Mouse (Mus musculus) intestine, embryonic 14.5 days (tissue): ENCODE data around the gene Tmem245. TPM values are rescaled to one million over a fixed set of nuclear protein-coding genes. Genes with fewer than 3 reads are reported as not detected.
A peak's percentile ranks its signal among the peaks of the same experiment; 100 is the strongest.

ENCODE experiments used
- ATAC-seq: fragments of 200-750 bp; cut with Nextera tagmentation; replicated peaks from 2 replicates; pipeline ENCODE4 v1.8.0; 2017; ENCODE audit warnings: low read depth, moderate number of reproducible peaks, moderate TSS enrichment, moderate library complexity; ENCODE audit not compliant: low FRiP score, low TSS enrichment
- DNase-seq: peaks from one replicate; pipeline ENCODE4 v3.0.0-alpha.2; 2018; ENCODE audit warnings: low spot score
- H3K27ac ChIP-seq: fragments of 300-500 bp; sonication (generic); 2 replicates; pipeline ENCODE4 v1.5.1; 2014; ENCODE audit warnings: low read depth, mild to moderate bottlenecking, control low read depth
- H3K27me3 ChIP-seq: fragments of 300-500 bp; sonication (generic); replicated peaks from 2 replicates; pipeline ENCODE4 v1.6.1; 2014; ENCODE audit warnings: low read length, control low read depth; ENCODE audit not compliant: control insufficient read depth, insufficient read depth
- H3K36me3 ChIP-seq: fragments of 300-500 bp; sonication (generic); 2 replicates; pipeline ENCODE4 v1.6.1; 2014; ENCODE audit warnings: low read length, control low read depth; ENCODE audit not compliant: control insufficient read depth, insufficient read depth
- H3K4me1 ChIP-seq: fragments of 300-500 bp; sonication (generic); replicated peaks from 2 replicates; pipeline ENCODE4 v1.6.1; 2014; ENCODE audit warnings: low read length, control low read depth, mixed read lengths; ENCODE audit not compliant: control insufficient read depth, insufficient read depth
- H3K4me2 ChIP-seq: fragments of 300-500 bp; sonication (generic); 2 replicates; pipeline ENCODE4 v1.6.1; 2014; ENCODE audit warnings: low read length
- H3K4me3 ChIP-seq: fragments of 300-500 bp; sonication (generic); 2 replicates; pipeline ENCODE4 v1.5.1; 2014; ENCODE audit warnings: low read depth, low read length, control low read depth, mixed read lengths
- H3K9ac ChIP-seq: fragments of 300-500 bp; sonication (generic); 2 replicates; pipeline ENCODE4 v1.6.1; 2014; ENCODE audit warnings: mild to moderate bottlenecking, low read length
- H3K9me3 ChIP-seq: fragments of 300-500 bp; sonication (generic); 2 replicates; pipeline ENCODE4 v1.6.1; 2016; ENCODE audit warnings: low read length, control low read depth; ENCODE audit not compliant: control insufficient read depth
- WGBS: fragments of 180-500 bp; shearing (Covaris S2); extraction: QIAGEN DNeasy Blood & Tissue Kit; methylation state at CpG from one replicate; pipeline ENCODE4 v1.1.7; 2014; 5-methylcytosine and 5-hydroxymethylcytosine counted together
- polyA plus RNA-seq: library from polyadenylated mRNA; unstranded; fragments of >200 nt; fragmentation: Nextera tagmentation; extraction: Ambion mirVana; gene quantifications from 2 replicates; pipeline ENCODE4 v1.2.1, GENCODE M21; 2014

Tmem245 gene
- polyA plus RNA-seq, 1 experiment from 2014 or later: 11.1 TPM

DNA sequence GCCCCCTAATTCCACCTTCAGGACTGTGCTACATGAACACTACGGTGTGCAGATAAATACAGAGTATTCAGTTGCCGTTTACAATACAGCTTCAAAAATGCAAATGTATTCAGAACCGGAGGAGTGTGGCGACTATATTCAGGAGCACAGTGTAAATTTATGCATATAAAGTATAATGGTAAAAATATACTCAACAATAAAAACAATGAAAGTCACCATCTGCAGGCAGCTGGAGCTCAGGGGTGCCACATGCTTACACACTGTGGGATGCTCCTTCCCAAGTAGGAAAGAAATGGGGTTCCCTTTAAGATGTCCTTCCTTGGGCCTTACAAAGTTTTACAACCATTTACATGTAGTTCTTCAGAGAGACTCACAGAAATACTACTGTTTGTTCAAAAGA lies 5.8 kb downstream of the Tmem245 start:
- WGBS: 81% methylated on average over 4 of the region's 4 CpGs
- Histone ChIP-seq H3K4me1 (peaks cover 33% of the 10 kb centered on the region), H3K27me3 (no peaks in the 10 kb centered on the region), H3K4me2 (no peak overlapping the region), H3K36me3 (no peaks in the 10 kb centered on the region), H3K27ac (no peak overlapping the region), H3K9ac (no peak overlapping the region), H3K9me3 (no peaks in the 10 kb centered on the region), H3K4me3 (no peak overlapping the region)
- ATAC-seq (no peak), DNase-seq (no peak)

DNA sequence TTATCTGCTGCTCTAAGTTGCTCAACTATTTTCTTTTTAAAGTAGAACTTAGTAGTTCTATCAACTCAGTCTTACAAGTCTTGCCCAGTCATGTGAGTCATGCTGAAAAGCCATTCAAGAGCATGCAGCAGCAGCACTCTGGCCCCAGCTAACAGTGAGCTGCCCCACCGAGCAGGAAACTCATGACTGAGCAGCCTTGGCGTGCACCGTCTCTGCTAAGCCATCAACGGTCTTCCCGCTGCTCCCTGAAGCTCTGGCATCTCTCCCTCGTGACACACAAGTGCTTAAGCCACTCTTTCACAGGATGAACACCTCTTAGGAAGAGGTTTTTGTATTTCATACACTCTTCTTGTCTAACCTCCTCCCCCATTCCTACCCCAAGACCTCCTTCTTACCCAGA lies 10.1 kb downstream of the Tmem245 start:
- Histone ChIP-seq H3K36me3 (peaks cover 27% of the 10 kb centered on the region), H3K9ac (no peak overlapping the region), H3K4me2 (no peak overlapping the region), H3K4me1 (peaks cover 2% of the 10 kb centered on the region; the same call in 1 of the 2 replicates), H3K9me3 (no peaks in the 10 kb centered on the region), H3K4me3 (no peak overlapping the region), H3K27ac (no peak overlapping the region), H3K27me3 (no peaks in the 10 kb centered on the region)
- no peak for ATAC-seq
- 62% methylated on average over 6 of the region's 6 CpGs for WGBS
- peak; percentile 52 for DNase-seq

- Histone ChIP-seq H3K27me3 (no peaks in the 10 kb centered on the region), H3K9ac (no peak overlapping the region), H3K27ac (no peak overlapping the region), H3K9me3 (no peaks in the 10 kb centered on the region), H3K4me2 (no peak overlapping the region), H3K4me3 (no peak overlapping the region), H3K4me1 (no peaks in the 10 kb centered on the region; the same call in 1 of the 2 replicates), H3K36me3 (peaks cover 38% of the 10 kb centered on the region)
- DNase-seq (no peak), ATAC-seq (no peak)
- WGBS: no CpG with 5 or more reads among the region's 1 CpGs
These were observed 11.9 kb downstream of the Tmem245 start for GRCm38 (mm10) chr4:56935327-56935726.

- H3K27me3 ChIP-seq: no peaks in the 10 kb centered on the region
- no peak for DNase-seq
- H3K36me3 ChIP-seq: peaks cover 45% of the 10 kb centered on the region
- no peak overlapping the region for H3K4me2 ChIP-seq
- H3K4me1 ChIP-seq: no peaks in the 10 kb centered on the region; the same call in 1 of the 2 replicates
- no peak overlapping the region for H3K4me3 ChIP-seq
- ATAC-seq: no peak
- 89% methylated on average over 4 of the region's 4 CpGs for WGBS
- no peak overlapping the region for H3K27ac ChIP-seq
- H3K9ac ChIP-seq: no peak overlapping the region
- no peaks in the 10 kb centered on the region for H3K9me3 ChIP-seq
These were observed 14.1 kb downstream of the Tmem245 start for GRCm38 (mm10) chr4:56933154-56933553.

GRCm38 (mm10) chr4:56932096-56932495 lies 15.1 kb downstream of the Tmem245 start:
- ATAC-seq: no peak
- no peaks in the 10 kb centered on the region for H3K4me1 ChIP-seq
- WGBS: 75% methylated on average over 7 of the region's 7 CpGs

GRCm38 (mm10) chr4:56930312-56930711 lies 16.9 kb downstream of the Tmem245 start:
- Histone ChIP-seq H3K36me3 (peaks cover 57% of the 10 kb centered on the region), H3K4me1 (no peaks in the 10 kb centered on the region), H3K4me2 (no peak overlapping the region), H3K27ac (no peak overlapping the region), H3K4me3 (no peak overlapping the region), H3K27me3 (no peaks in the 10 kb centered on the region), H3K9me3 (no peaks in the 10 kb centered on the region), H3K9ac (no peak overlapping the region)
- DNase-seq (no peak), ATAC-seq (no peak)
- WGBS: 80% methylated on average over 4 of the region's 4 CpGs

More at GRCm38 (mm10) chr4:56932096-56932495, 15.1 kb downstream of the Tmem245 start:
- no peaks in the 10 kb centered on the region for H3K27me3 ChIP-seq
- no peak overlapping the region for H3K4me3 ChIP-seq
- no peak overlapping the region for H3K4me2 ChIP-seq
- no peaks in the 10 kb centered on the region for H3K9me3 ChIP-seq
- H3K27ac ChIP-seq: no peak overlapping the region
- DNase-seq: no peak
- peaks cover 52% of the 10 kb centered on the region for H3K36me3 ChIP-seq
- no peak overlapping the region for H3K9ac ChIP-seq

GRCm38 (mm10) chr4:56926971-56927370 lies 20.3 kb downstream of the Tmem245 start:
- no peak overlapping the region for H3K4me2 ChIP-seq
- WGBS: 80% methylated on average over 4 of the region's 4 CpGs
- no peak overlapping the region for H3K9ac ChIP-seq
- no peak overlapping the region for H3K27ac ChIP-seq
- H3K4me3 ChIP-seq: no peak overlapping the region
- H3K36me3 ChIP-seq: peaks cover 71% of the 10 kb centered on the region
- H3K27me3 ChIP-seq: no peaks in the 10 kb centered on the region
- DNase-seq: no peak
- no peak for ATAC-seq
- H3K9me3 ChIP-seq: no peaks in the 10 kb centered on the region
- no peaks in the 10 kb centered on the region for H3K4me1 ChIP-seq

- Histone ChIP-seq H3K9ac (no peak overlapping the region), H3K4me1 (no peaks in the 10 kb centered on the region), H3K36me3 (peaks cover 84% of the 10 kb centered on the region), H3K4me2 (no peak overlapping the region), H3K27me3 (no peaks in the 10 kb centered on the region), H3K9me3 (no peaks in the 10 kb centered on the region), H3K4me3 (no peak overlapping the region), H3K27ac (no peak overlapping the region)
- no peak for ATAC-seq
- no peak for DNase-seq
- WGBS: 93% methylated on average over 11 of the region's 11 CpGs
These were observed 25.0 kb downstream of the Tmem245 start for GRCm38 (mm10) chr4:56922229-56922628.

DNA sequence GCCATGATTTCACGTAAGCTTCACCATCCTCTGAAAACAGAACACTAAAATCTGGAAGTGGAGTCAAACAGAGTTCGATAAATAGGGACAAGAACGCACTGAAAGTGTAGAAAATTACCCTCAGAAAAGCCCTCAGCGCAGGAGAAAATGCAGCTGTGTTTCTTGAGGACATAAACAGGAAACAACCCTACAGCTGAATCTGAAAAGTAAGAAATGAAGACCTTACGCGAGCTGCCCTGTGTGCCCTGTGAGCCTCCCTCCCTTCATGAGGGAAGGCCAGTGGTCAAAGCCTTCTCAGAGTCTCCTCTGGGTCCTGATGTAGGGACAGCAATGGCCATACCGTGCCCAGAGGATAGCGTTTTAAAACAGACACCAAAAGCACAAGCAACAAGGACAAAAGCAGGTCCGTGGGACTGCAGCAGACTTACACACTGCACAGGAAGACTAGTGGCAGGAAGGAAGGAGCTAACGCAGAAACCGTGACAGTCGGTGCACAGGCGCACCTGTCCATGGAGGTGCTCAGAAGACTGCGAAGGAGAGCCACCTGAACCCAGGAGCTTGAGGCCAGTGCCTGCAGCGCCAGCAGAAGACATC lies 31.4 kb downstream of the Tmem245 start:
- no peak overlapping the region for H3K4me3 ChIP-seq
- H3K36me3 ChIP-seq: peaks cover 79% of the 10 kb centered on the region
- H3K27me3 ChIP-seq: no peaks in the 10 kb centered on the region
- no peaks in the 10 kb centered on the region for H3K4me1 ChIP-seq
- no peak for DNase-seq
- no peak overlapping the region for H3K4me2 ChIP-seq
- WGBS: 84% methylated on average over 15 of the region's 15 CpGs
- no peak overlapping the region for H3K9ac ChIP-seq
- H3K27ac ChIP-seq: no peak overlapping the region
- no peak for ATAC-seq
- no peaks in the 10 kb centered on the region for H3K9me3 ChIP-seq
